Mouse (Mus musculus) brown adipose tissue, adult 24 weeks (tissue): ENCODE measurements around the gene Ppp5c. TPM values are rescaled to one million over a fixed set of nuclear protein-coding genes. Genes with fewer than 3 reads are reported as not detected.

Experiments
- polyA plus RNA-seq: library from polyadenylated mRNA; stranded (reverse); fragments of >200 nt; gene quantifications from 2 replicates; pipeline ENCODE4 v1.2.4, GENCODE M21; 2012; ENCODE audit not compliant: missing spikeins, insufficient read depth, insufficient read length

The Ppp5c gene
- polyA plus RNA-seq, 1 experiment, result 41.0 TPM

Other genes with a start within 250 kb of the Ppp5c start
- gene Slc1a5, start 246.6 kb downstream of the Ppp5c start, polyA plus RNA-seq, result 297 and 414 TPM in 2 replicates
- 19.4 and 21.5 TPM in 2 replicates for gene Strn4, start 212.0 kb downstream of the Ppp5c start, polyA plus RNA-seq
- 8.4 and 11.1 TPM in 2 replicates for gene Fkrp, start 211.2 kb downstream of the Ppp5c start, polyA plus RNA-seq
- 8.5 and 11.3 TPM in 2 replicates for gene Prkd2, start 185.0 kb downstream of the Ppp5c start, polyA plus RNA-seq
- 0.79 and 2.1 TPM in 2 replicates for gene Dact3, start 152.6 kb downstream of the Ppp5c start, polyA plus RNA-seq
- not detected in 2 replicates for gene Gng8, start 136.1 kb downstream of the Ppp5c start, polyA plus RNA-seq
- gene Ptgir, start 121.4 kb downstream of the Ppp5c start, polyA plus RNA-seq, result 1.9 and 2.8 TPM in 2 replicates
- gene Calm3, start 103.8 kb downstream of the Ppp5c start, polyA plus RNA-seq, result 210 and 222 TPM in 2 replicates
- not detected in 2 replicates for gene Pnmal2, start 83.2 kb downstream of the Ppp5c start, polyA plus RNA-seq
- not detected in 2 replicates for gene Pnmal1, start 68.2 kb downstream of the Ppp5c start, polyA plus RNA-seq
- not detected in 2 replicates for gene Gm42372, start 44.8 kb downstream of the Ppp5c start, polyA plus RNA-seq
- gene Ccdc8, start 35.2 kb downstream of the Ppp5c start, polyA plus RNA-seq, result 0.28 and 0.54 TPM in 2 replicates
- 0.25 TPM in 1 of 2 replicates, not detected in the other for gene Hif3a, start 34.5 kb upstream of the Ppp5c start, polyA plus RNA-seq
- gene Psg16, start 46.1 kb upstream of the Ppp5c start, polyA plus RNA-seq, result not detected in 2 replicates
- gene Ceacam3, start 122.4 kb upstream of the Ppp5c start, polyA plus RNA-seq, result not detected in 2 replicates
- gene Psg29, start 175.6 kb upstream of the Ppp5c start, polyA plus RNA-seq, result not detected in 2 replicates